Mouse (Mus musculus) liver, postnatal 0 days (tissue): ENCODE results near the gene Zc3h6. TPM values are rescaled to one million over a fixed set of nuclear protein-coding genes. Genes with fewer than 3 reads are reported as not detected.

ENCODE experiments used
- ATAC-seq: fragments of 200-750 bp; cut with Nextera tagmentation; 2 replicates; pipeline ENCODE4 v1.8.0; 2017; ENCODE audit warnings: mild to moderate bottlenecking, moderate library complexity
- DNase-seq: peaks from one replicate; pipeline ENCODE4 v3.0.0-alpha.2; 2016
- H3K27ac ChIP-seq: fragments of 300-500 bp; sonication (generic); 2 replicates; pipeline ENCODE4 v1.5.1; 2014; ENCODE audit warnings: antibody characterized with exemption, moderate library complexity, mild to moderate bottlenecking, low read depth
- H3K27me3 ChIP-seq: fragments of 300-500 bp; sonication (generic); 2 replicates; pipeline ENCODE4 v1.6.1; 2014; ENCODE audit warnings: low read length, control low read depth, mixed read lengths; ENCODE audit not compliant: insufficient read depth
- H3K36me3 ChIP-seq: fragments of 300-500 bp; sonication (generic); replicated peaks from 2 replicates; pipeline ENCODE4 v1.6.1; 2014; ENCODE audit warnings: mild to moderate bottlenecking, control low read depth, low read length, moderate library complexity, mixed read lengths; ENCODE audit not compliant: insufficient read depth
- H3K4me1 ChIP-seq: fragments of 300-500 bp; sonication (generic); 2 replicates; pipeline ENCODE4 v1.6.1; 2014; ENCODE audit warnings: antibody characterized with exemption, mild to moderate bottlenecking, control low read depth; ENCODE audit not compliant: insufficient read depth
- H3K4me2 ChIP-seq: fragments of 300-500 bp; sonication (generic); 2 replicates; pipeline ENCODE4 v1.6.1; 2014; ENCODE audit warnings: low read depth, mild to moderate bottlenecking, low read length, moderate library complexity, mixed read lengths
- H3K4me3 ChIP-seq: fragments of 300-500 bp; sonication (generic); 2 replicates; pipeline ENCODE4 v1.5.1; 2014; ENCODE audit warnings: low read depth, low read length
- H3K9ac ChIP-seq: fragments of 300-500 bp; sonication (generic); replicated peaks from 2 replicates; pipeline ENCODE4 v1.6.1; 2014; ENCODE audit warnings: mild to moderate bottlenecking, moderate library complexity
- H3K9me3 ChIP-seq: fragments of 300-500 bp; sonication (generic); 2 replicates; pipeline ENCODE4 v1.6.1; 2016; ENCODE audit warnings: mild to moderate bottlenecking, control low read depth, low read length, mixed read lengths
- CTCF ChIP-seq: sonication (generic); IDR thresholded peaks from 2 replicates; pipeline ENCODE4 v1.5.1; 2016; ENCODE audit warnings: antibody characterized with exemption, low read depth
- EP300 ChIP-seq: IDR thresholded peaks from 2 replicates; pipeline ENCODE4 v1.6.1; 2016; ENCODE audit warnings: antibody characterized with exemption, low read depth, mild to moderate bottlenecking
- WGBS: fragments of 180-500 bp; shearing (Covaris S2); extraction: QIAGEN DNeasy Blood & Tissue Kit; methylation state at CpG from one replicate; pipeline ENCODE4 v1.1.7; 2014; ENCODE audit not compliant: insufficient replicate concordance; 5-methylcytosine and 5-hydroxymethylcytosine counted together
- polyA plus RNA-seq: library from polyadenylated mRNA; unstranded; fragments of >200 nt; fragmentation: Nextera tagmentation; extraction: Ambion mirVana; gene quantifications from 2 replicates; pipeline ENCODE4 v1.2.1, GENCODE M21; 2015

The Zc3h6 gene
- 0.97 and 1.2 TPM in 2 replicates for polyA plus RNA-seq

GRCm38 (mm10) chr2:128966641-128967580 is at the start of gene Zc3h6:
TSS of gene Zc3h6 (plus strand) at chr2:128967402.
- peak within 1 kb of the TSS; percentile 94 for H3K9ac ChIP-seq
- no peak for TF ChIP-seq CTCF
- peak; percentile 47; the same call in 1 of the 2 replicates for TF ChIP-seq EP300
- peak; percentile 99 for DNase-seq
- H3K36me3 ChIP-seq, result no peaks in the 10 kb centered on the region
- peak within 1 kb of the TSS; percentile 99 for H3K27ac ChIP-seq
- WGBS, result under 1% methylated on average over 65 of the region's 65 CpGs
- peaks cover 5% of the 10 kb centered on the region; the same call in 1 of the 2 replicates for H3K4me1 ChIP-seq
- peak within 1 kb of the TSS; percentile 72 for H3K4me2 ChIP-seq
- no peaks in the 10 kb centered on the region for H3K27me3 ChIP-seq
- no peaks in the 10 kb centered on the region for H3K9me3 ChIP-seq
- peak within 1 kb of the TSS; percentile 86 for H3K4me3 ChIP-seq
- peak; percentile 97 for ATAC-seq

GRCm38 (mm10) chr2:128924799-128925198 is 42.4 kb upstream of the Zc3h6 start:
- no peak for ATAC-seq
- no peak for DNase-seq
- Histone ChIP-seq H3K27ac (no peak overlapping the region), H3K4me3 (no peak overlapping the region), H3K36me3 (peaks cover 10% of the 10 kb centered on the region), H3K4me2 (no peak overlapping the region), H3K9ac (no peak overlapping the region), H3K4me1 (no peaks in the 10 kb centered on the region), H3K27me3 (no peaks in the 10 kb centered on the region), H3K9me3 (no peaks in the 10 kb centered on the region)
- 85% methylated on average over 4 of the region's 4 CpGs for WGBS
- TF ChIP-seq EP300, result no peak
- TF ChIP-seq CTCF, result no peak

GRCm38 (mm10) chr2:128928446-128928845 is 38.8 kb upstream of the Zc3h6 start:
- Histone ChIP-seq H3K4me3 (no peak overlapping the region), H3K36me3 (peaks cover 18% of the 10 kb centered on the region), H3K9ac (no peak overlapping the region), H3K4me1 (no peaks in the 10 kb centered on the region), H3K9me3 (no peaks in the 10 kb centered on the region), H3K27ac (no peak overlapping the region), H3K4me2 (no peak overlapping the region), H3K27me3 (no peaks in the 10 kb centered on the region)
- no peak for TF ChIP-seq CTCF
- WGBS, result 77% methylated on average over 3 of the region's 3 CpGs
- ATAC-seq (no peak), DNase-seq (no peak)

GRCm38 (mm10) chr2:128930704-128931103 is 36.5 kb upstream of the Zc3h6 start:
- Histone ChIP-seq H3K36me3 (peaks cover 16% of the 10 kb centered on the region), H3K9ac (no peak overlapping the region), H3K4me1 (no peaks in the 10 kb centered on the region), H3K9me3 (no peaks in the 10 kb centered on the region), H3K4me2 (no peak overlapping the region), H3K27me3 (no peaks in the 10 kb centered on the region), H3K27ac (no peak overlapping the region), H3K4me3 (no peak overlapping the region)
- DNase-seq, result no peak
- TF ChIP-seq CTCF, result no peak
- no peak for TF ChIP-seq EP300
- no peak for ATAC-seq

GRCm38 (mm10) chr2:128936256-128936655 is 30.9 kb upstream of the Zc3h6 start:
- Histone ChIP-seq H3K9ac (no peak overlapping the region), H3K4me2 (no peak overlapping the region), H3K36me3 (peaks cover 9% of the 10 kb centered on the region; the same call in 1 of the 2 replicates), H3K27ac (no peak overlapping the region), H3K9me3 (no peaks in the 10 kb centered on the region), H3K4me3 (no peak overlapping the region), H3K27me3 (no peaks in the 10 kb centered on the region), H3K4me1 (peaks cover 4% of the 10 kb centered on the region; the same call in 1 of the 2 replicates)
- ATAC-seq, result no peak
- WGBS, result 51% methylated on average over 3 of the region's 3 CpGs
- DNase-seq, result no peak
- no peak for TF ChIP-seq CTCF
- TF ChIP-seq EP300, result no peak
